Mouse (Mus musculus) heart, adult 2 months (tissue): ENCODE measurements at regions not wholly inside any gene's neighbourhood (a gene's known extent, or its start where the extent isn't known, plus 50 kb on each side); places are given as distances from the start of the nearest gene placed in this dataset.

Source experiments
- DNase-seq, 2 experiments: peaks; one replicate each; pipeline ENCODE4 v3.0.0; 2021
- H3K27ac ChIP-seq: fragments of 200-600 bp; 2 replicates; pipeline ENCODE4 v1.8.1; 2022
- H3K27me3 ChIP-seq: fragments of 200-500 bp; 2 replicates; pipeline ENCODE4 v1.6.1; 2012; ENCODE audit warnings: mild to moderate bottlenecking, low read length, inconsistent platforms, mixed read lengths; ENCODE audit not compliant: control insufficient read depth, insufficient read depth
- H3K36me3 ChIP-seq: fragments of 200-500 bp; 2 replicates; pipeline ENCODE4 v1.6.1; 2012; ENCODE audit warnings: low read length, inconsistent platforms; ENCODE audit not compliant: control insufficient read depth, insufficient read depth
- H3K4me1 ChIP-seq: fragments of 200-500 bp; 2 replicates; pipeline ENCODE4 v1.6.1; 2011; ENCODE audit warnings: low read length; ENCODE audit not compliant: control insufficient read depth, insufficient read depth
- H3K4me3 ChIP-seq: fragments of 200-600 bp; 2 replicates; pipeline ENCODE4 v1.8.1; 2022
- H3K79me2 ChIP-seq: fragments of 200-500 bp; replicated peaks from 2 replicates; pipeline ENCODE4 v1.6.1; 2012; ENCODE audit warnings: mild to moderate bottlenecking, inconsistent platforms, low read length, moderate library complexity, mixed read lengths; ENCODE audit not compliant: control insufficient read depth, insufficient read depth
- H3K9ac ChIP-seq: fragments of 200-500 bp; 2 replicates; pipeline ENCODE4 v1.6.1; 2012; ENCODE audit warnings: low read depth, mild to moderate bottlenecking, control low read depth, inconsistent platforms, low read length, mixed read lengths
- CTCF ChIP-seq: fragments of 200-600 bp; IDR thresholded peaks from 2 replicates; pipeline ENCODE4 v1.8.1; 2022; ENCODE audit warnings: antibody characterized with exemption, mild to moderate bottlenecking, moderate library complexity
- EP300 ChIP-seq: fragments of 200-500 bp; IDR thresholded peaks from 2 replicates; pipeline ENCODE4 v1.6.1; 2011; ENCODE audit warnings: low read depth, low read length, control low read depth; ENCODE audit not compliant: insufficient read depth
- POLR2A ChIP-seq: fragments of 200-500 bp; IDR thresholded peaks from 2 replicates; pipeline ENCODE4 v1.6.1; 2011; ENCODE audit warnings: mild to moderate bottlenecking, low read depth, low read length, control low read depth; ENCODE audit not compliant: insufficient read depth
- WGBS: fragments of 180-500 bp; shearing (Covaris S2); methylation state at CpG from one replicate; pipeline ENCODE4 v1.1.7; 2018; 5-methylcytosine and 5-hydroxymethylcytosine counted together
- intact Hi-C: fragments of 180-260 bp; cut with DNase I; formaldehyde crosslinking; loops from one replicate; pipeline ENCODE4 v1.15.1; 2025

GRCm38 (mm10) chr3:133877310-133877709 lies 332.4 kb upstream of the Tet2 start:
- Histone ChIP-seq H3K9ac (no peak overlapping the region), H3K79me2 (no peaks in the 10 kb centered on the region), H3K4me1 (no peaks in the 10 kb centered on the region), H3K4me3 (no peak overlapping the region), H3K36me3 (no peaks in the 10 kb centered on the region), H3K27me3 (no peaks in the 10 kb centered on the region), H3K27ac (no peak overlapping the region)
- DNase-seq, result no peak
- intact Hi-C loops, result loop anchor here (2.0 to 5.0 kb wide), 2 partner anchors 363 to 735 kb away; no protein-coding TSS in a partner anchor
- no peak for TF ChIP-seq EP300
- WGBS, result 55% methylated on average over 5 of the region's 5 CpGs

- no peaks in the 10 kb centered on the region for H3K4me1 ChIP-seq
- no peaks in the 10 kb centered on the region for H3K27me3 ChIP-seq
- H3K9ac ChIP-seq, result no peak overlapping the region
- no peaks in the 10 kb centered on the region for H3K79me2 ChIP-seq
- no peak for DNase-seq
- no peak overlapping the region for H3K4me3 ChIP-seq
- H3K36me3 ChIP-seq, result no peaks in the 10 kb centered on the region
- WGBS, result 26% methylated on average over 1 of the region's 1 CpGs
- TF ChIP-seq EP300 (no peak), POLR2A (no peak), CTCF (no peak)
- intact Hi-C loops, result no loop called here
- H3K27ac ChIP-seq, result no peak overlapping the region
Observed at GRCm38 (mm10) chr3:133880626-133881025, 335.7 kb upstream of the Tet2 start.

- no peak for DNase-seq
- 82% methylated on average over 3 of the region's 3 CpGs for WGBS
Observed at GRCm38 (mm10) chr3:133901931-133902330, 334.4 kb upstream of the Cxxc4 start.

GRCm38 (mm10) chr3:133922200-133922599 lies 314.1 kb upstream of the Cxxc4 start:
- no peak for DNase-seq
- Histone ChIP-seq H3K4me3 (no peak overlapping the region), H3K36me3 (no peaks in the 10 kb centered on the region), H3K4me1 (no peaks in the 10 kb centered on the region), H3K79me2 (no peaks in the 10 kb centered on the region), H3K9ac (no peak overlapping the region), H3K27me3 (no peaks in the 10 kb centered on the region), H3K27ac (no peak overlapping the region)
- intact Hi-C loops, result no loop called here
- no peak for TF ChIP-seq CTCF
- no peak for TF ChIP-seq POLR2A
- no peak for TF ChIP-seq EP300

More at GRCm38 (mm10) chr3:133901931-133902330, 334.4 kb upstream of the Cxxc4 start:
- TF ChIP-seq POLR2A (no peak), EP300 (no peak), CTCF (no peak)
- H3K36me3 ChIP-seq, result no peaks in the 10 kb centered on the region
- no peaks in the 10 kb centered on the region for H3K4me1 ChIP-seq
- H3K4me3 ChIP-seq, result no peak overlapping the region
- intact Hi-C loops, result no loop called here
- no peak overlapping the region for H3K27ac ChIP-seq
- no peaks in the 10 kb centered on the region for H3K79me2 ChIP-seq
- no peaks in the 10 kb centered on the region for H3K27me3 ChIP-seq
- H3K9ac ChIP-seq, result no peak overlapping the region

- no peaks in the 10 kb centered on the region for H3K27me3 ChIP-seq
- no peak overlapping the region for H3K9ac ChIP-seq
- no peak for DNase-seq
- no peaks in the 10 kb centered on the region for H3K36me3 ChIP-seq
- no peaks in the 10 kb centered on the region for H3K79me2 ChIP-seq
- 69% methylated on average over 2 of the region's 2 CpGs for WGBS
- H3K4me3 ChIP-seq, result no peak overlapping the region
- no peak for TF ChIP-seq CTCF
- TF ChIP-seq EP300, result no peak
- TF ChIP-seq POLR2A, result no peak
- intact Hi-C loops, result no loop called here
- no peak overlapping the region for H3K27ac ChIP-seq
- no peaks in the 10 kb centered on the region for H3K4me1 ChIP-seq
Observed at GRCm38 (mm10) chr3:133965322-133965721, 271.0 kb upstream of the Cxxc4 start.

- no peak for DNase-seq
- no peaks in the 10 kb centered on the region for H3K36me3 ChIP-seq
- H3K79me2 ChIP-seq, result no peaks in the 10 kb centered on the region
- intact Hi-C loops, result no loop called here
- H3K27me3 ChIP-seq, result no peaks in the 10 kb centered on the region
- no peak overlapping the region for H3K9ac ChIP-seq
- TF ChIP-seq CTCF (no peak), EP300 (no peak), POLR2A (no peak)
- no peak overlapping the region for H3K4me3 ChIP-seq
- 66% methylated on average over 6 of the region's 6 CpGs for WGBS
- no peaks in the 10 kb centered on the region for H3K4me1 ChIP-seq
- H3K27ac ChIP-seq, result no peak overlapping the region
Observed at GRCm38 (mm10) chr3:133968176-133968575, 268.1 kb upstream of the Cxxc4 start.

- no peaks in the 10 kb centered on the region for H3K27me3 ChIP-seq
- H3K36me3 ChIP-seq, result no peaks in the 10 kb centered on the region
- H3K4me1 ChIP-seq, result no peaks in the 10 kb centered on the region
- 75% methylated on average over 2 of the region's 2 CpGs for WGBS
- no peaks in the 10 kb centered on the region for H3K79me2 ChIP-seq
- H3K4me3 ChIP-seq, result no peak overlapping the region
- H3K9ac ChIP-seq, result no peak overlapping the region
- intact Hi-C loops, result no loop called here
- no peak for DNase-seq
- TF ChIP-seq POLR2A (no peak), CTCF (no peak), EP300 (no peak)
- no peak overlapping the region for H3K27ac ChIP-seq
Observed at GRCm38 (mm10) chr3:133972774-133973173, 263.5 kb upstream of the Cxxc4 start.
